8 mouse cellular contexts compared by ENCODE assay signal in genomic region chr17:44188042-44188768, GRCm38 (mm10). TPM values are rescaled to one million over a fixed set of nuclear protein-coding genes. Genes with fewer than 3 reads are reported as not detected.
DNase-seq lines count a peak whose midpoint lies in the region; ATAC-seq and TF ChIP-seq lines count a peak whose summit lies in the region.

Clic5 (plus strand) TSS chr17:44188584.

- no peaks in the 10 kb centered on the region for H3K36me3 ChIP-seq in hindbrain, postnatal 0 days (ENCODE audit: insufficient read depth, low read length)
- H3K36me3 ChIP-seq in liver, embryonic 12.5 days: no peaks in the 10 kb centered on the region

- 4% methylated on average over 24 of the region's 24 CpGs for WGBS in hindbrain, postnatal 0 days
- 3% methylated on average over 24 of the region's 24 CpGs for WGBS in liver, embryonic 12.5 days (ENCODE audit: insufficient replicate concordance)

- TF ChIP-seq CTCF in hindbrain, postnatal 0 days (IDR thresholded peaks at IDR 0.05; ENCODE audit: low read depth): no peak

- 0 out of 2 replicates have a peak, but pooled peaks have one; percentile 45 for ATAC-seq in hindbrain, postnatal 0 days
- ATAC-seq in liver, embryonic 12.5 days: peak; percentile 47; the same call in 1 of the 2 replicates
- ATAC-seq in monocyte, adult 5-6 weeks (replicated peaks; ENCODE audit: insufficient number of reproducible peaks, low FRiP score, low TSS enrichment, poor library complexity, severe bottlenecking): 0 out of 2 replicates have a peak, but pooled peaks have one; percentile 23

- H3K4me2 ChIP-seq in hindbrain, postnatal 0 days (ENCODE audit: low read depth, low read length): peak within 1 kb of the TSS; percentile 96
- H3K4me2 ChIP-seq in liver, embryonic 12.5 days: peak within 1 kb of the TSS; percentile 78

- DNase-seq in cerebellum, postnatal 25 days: peak; percentile 8 to 21
- DNase-seq in cerebellum, adult 11-12 months: no peak
- peak; percentile 61 to 79 for DNase-seq in adrenal gland, postnatal 36 days
- peak; percentile 72 for DNase-seq in gastrocnemius, postnatal 14 days
- peak; percentile 49 for DNase-seq in hindbrain, postnatal 0 days (ENCODE audit: low spot score)
- DNase-seq in layer of hippocampus, adult 9-11 months: no peak

- peaks cover 6% of the 10 kb centered on the region for H3K4me1 ChIP-seq in hindbrain, postnatal 0 days (ENCODE audit: insufficient read depth, low read length)
- H3K4me1 ChIP-seq in liver, embryonic 12.5 days: peaks cover 9% of the 10 kb centered on the region; the same call in 1 of the 2 replicates

- intact Hi-C loops in gastrocnemius, postnatal 14 days (cut with DNase I; ENCODE audit: low total_unique reads): no loop called here

- H3K27me3 ChIP-seq in hindbrain, postnatal 0 days (ENCODE audit: insufficient read depth, low read length): 0 out of 2 replicates have a peak, but pooled peaks cover 4% of the 10 kb centered on the region
- peaks cover 37% of the 10 kb centered on the region for H3K27me3 ChIP-seq in liver, embryonic 12.5 days (replicated peaks)

- H3K9ac ChIP-seq in hindbrain, postnatal 0 days (replicated peaks; ENCODE audit: low read length): peak within 1 kb of the TSS; percentile 52
- peak within 1 kb of the TSS; percentile 53; the same call in 1 of the 2 replicates for H3K9ac ChIP-seq in liver, embryonic 12.5 days

- peak within 1 kb of the TSS; percentile 48 for H3K4me3 ChIP-seq in hindbrain, postnatal 0 days (ENCODE audit: low read length)
- H3K4me3 ChIP-seq in liver, embryonic 12.5 days: peak within 1 kb of the TSS; percentile 51

- no peaks in the 10 kb centered on the region for H3K9me3 ChIP-seq in hindbrain, postnatal 0 days (ENCODE audit: low read length)
- H3K9me3 ChIP-seq in liver, embryonic 12.5 days (replicated peaks): no peaks in the 10 kb centered on the region

- H3K27ac ChIP-seq in hindbrain, postnatal 0 days: no peak within 1 kb of the TSS
- no peak within 1 kb of the TSS for H3K27ac ChIP-seq in liver, embryonic 12.5 days

RNA-seq across cellular contexts. Expression of gene Clic5, which starts in this region (rescaled TPM):
- total RNA-seq in adrenal gland, postnatal 36 days (2021): 10 to 100 TPM; 13.6 to 22.8 TPM
- total RNA-seq in gastrocnemius, postnatal 14 days (2021): 10 to 100 TPM; 96.2 to 97.6 TPM
- total RNA-seq in hindbrain, postnatal 0 days (2014; rRNA removed): 0.78 and 1.5 TPM in 2 replicates
- 0.39 and 0.69 TPM in 2 replicates for polyA plus RNA-seq in hindbrain, postnatal 0 days (2015; fragmentation: Nextera tagmentation; extraction: Ambion mirVana)
- polyA plus RNA-seq in liver, embryonic 12.5 days (2016; fragmentation: Nextera tagmentation; extraction: Ambion mirVana): 0.37 and 0.56 TPM in 2 replicates
- total RNA-seq in monocyte, adult 5-6 weeks (2017): 0.32 to 2.0 TPM (median 0.67 TPM) in 3 replicates

Comparison
In these comparisons a context has a peak if more than half of its experiments do, and no peak if none do; other contexts are left out.
1. DNase-seq: peak in cerebellum, postnatal 25 days (2 of 2), adrenal gland, postnatal 36 days (2 of 2), gastrocnemius, postnatal 14 days (single experiment) and hindbrain, postnatal 0 days (single experiment); none in cerebellum, adult 11-12 months (single experiment) and layer of hippocampus, adult 9-11 months (single experiment).
2. Peak in ATAC-seq, H3K4me3 ChIP-seq, H3K9ac ChIP-seq and H3K4me2 ChIP-seq in liver, embryonic 12.5 days; RNA of the gene not detected or under 1 TPM.
3. Peak in every context shown above with its lines, with median percentiles within 50 percentile points of each other: ATAC-seq.